Mouse (Mus musculus) frontal cortex, postnatal 36 days (tissue): Measurements from ENCODE around the gene Gba.
"Not testable (repeated sequence)": the region's sequence is repeated elsewhere in the genome, so short reads cannot be mapped to it uniquely, and the experiment has no call there.

Experiments
- DNase-seq, 2 experiments: peaks; one replicate each; pipeline ENCODE4 v3.0.0; 2022; ENCODE audit warnings: low spot score in 2 of 2

Gba gene

DNA sequence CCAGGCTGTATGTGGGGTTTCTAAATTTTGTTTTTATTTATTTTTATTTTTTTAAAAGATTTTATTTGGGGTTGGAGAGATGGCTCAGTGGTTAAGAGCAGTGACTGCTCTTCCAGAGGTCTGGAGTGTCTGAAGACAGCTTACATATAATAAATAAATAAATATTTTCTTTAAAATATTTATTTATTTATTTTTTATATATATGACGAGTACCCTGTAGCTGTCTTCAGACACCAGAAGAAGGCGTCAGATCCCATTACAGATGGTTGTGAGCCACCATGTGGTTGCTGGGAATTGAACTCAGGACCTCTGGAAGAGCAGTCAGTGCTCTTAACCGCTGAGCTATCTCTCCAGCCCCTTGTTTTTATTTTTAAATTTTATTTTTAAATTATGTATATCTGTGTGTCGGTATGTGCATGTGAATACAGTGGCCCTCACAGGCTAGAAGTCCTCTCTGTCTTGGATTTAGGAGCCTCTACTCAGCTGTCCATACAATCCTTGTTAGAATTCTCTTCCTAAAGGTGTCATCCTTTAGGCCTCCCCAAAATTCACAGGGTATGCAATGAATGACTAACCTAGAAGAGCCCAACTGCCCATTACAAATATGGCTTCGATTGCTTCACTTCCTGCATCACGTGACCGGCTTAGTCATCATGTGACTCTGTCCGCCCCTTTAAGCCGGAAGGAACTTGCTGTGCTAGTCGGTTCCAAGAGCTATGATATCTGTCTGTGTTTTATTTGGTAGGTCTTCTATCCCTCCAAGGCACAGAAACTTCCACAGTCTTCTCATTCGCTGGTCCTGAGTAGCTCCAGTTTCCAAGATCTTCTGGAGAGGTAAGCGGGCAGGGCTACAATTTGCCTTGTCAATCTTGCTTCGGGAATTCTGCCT, at the start of gene Gba:
TSS of gene Gba (plus strand) at position 676 of the 889 bp plus-strand sequence.
- DNase-seq = peak; percentile 84 to 92

DNA sequence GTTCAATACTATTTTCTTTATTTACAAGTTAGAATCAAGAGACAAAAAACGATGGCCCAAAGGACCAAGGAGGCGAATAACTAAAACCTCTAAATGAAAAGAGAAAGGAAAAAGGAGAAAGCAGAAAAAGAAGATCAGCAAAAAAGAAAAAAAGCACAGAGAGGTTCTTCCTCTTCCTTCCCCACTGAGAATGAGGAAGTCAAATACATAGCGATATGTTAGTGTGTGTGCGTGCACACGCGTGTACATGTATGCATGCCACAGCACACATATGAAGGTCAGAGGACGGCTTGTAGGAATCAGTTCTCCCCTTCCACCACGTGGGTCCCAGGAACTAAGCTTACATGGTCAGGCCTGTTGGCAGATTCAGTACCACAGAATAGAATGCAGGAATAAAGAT, 45.8 kb upstream of the Gba start:
- DNase-seq = no peak

DNA sequence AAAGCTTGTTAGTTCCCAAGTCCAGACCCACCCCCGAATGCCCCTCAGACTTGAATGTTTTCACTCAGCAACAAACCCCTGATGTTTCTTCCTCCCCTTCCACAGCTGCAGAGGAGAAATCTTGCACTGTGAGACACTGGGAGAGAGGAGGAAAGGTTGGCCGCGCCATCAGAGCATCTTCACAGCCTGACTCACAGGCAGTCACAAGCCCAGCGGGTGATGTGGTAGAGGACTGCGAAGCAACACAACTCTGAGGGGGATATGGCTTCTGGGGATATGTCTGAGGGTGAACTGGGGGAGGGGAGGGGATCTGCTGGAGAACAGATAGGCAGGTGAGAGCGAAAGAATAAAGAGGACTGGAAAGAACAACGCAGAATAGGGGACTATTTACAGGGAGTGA, 44.1 kb upstream of the Gba start:
- peak in 1 of 2 experiments; percentile 24 for DNase-seq

DNA sequence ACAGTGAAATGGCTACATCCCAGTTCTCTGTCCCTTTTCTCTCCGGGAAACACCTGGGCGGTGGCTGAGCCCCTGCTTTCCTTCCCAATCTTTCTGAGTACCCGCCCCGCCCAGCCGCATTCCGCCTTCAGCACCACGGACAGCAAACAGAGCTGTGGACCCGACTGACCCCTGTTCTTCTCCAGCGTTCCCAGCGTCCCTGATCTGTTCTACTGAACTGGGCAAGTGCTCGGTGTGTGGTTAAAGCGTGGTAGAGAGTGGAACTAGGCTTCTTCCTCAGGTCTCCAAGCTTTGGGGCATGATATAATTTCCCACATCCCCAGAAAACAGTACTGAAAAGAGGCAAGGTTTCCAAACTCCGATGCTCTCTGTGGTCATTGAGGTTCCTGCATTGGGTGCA, 43.5 kb upstream of the Gba start:
- DNase-seq = no peak

DNA sequence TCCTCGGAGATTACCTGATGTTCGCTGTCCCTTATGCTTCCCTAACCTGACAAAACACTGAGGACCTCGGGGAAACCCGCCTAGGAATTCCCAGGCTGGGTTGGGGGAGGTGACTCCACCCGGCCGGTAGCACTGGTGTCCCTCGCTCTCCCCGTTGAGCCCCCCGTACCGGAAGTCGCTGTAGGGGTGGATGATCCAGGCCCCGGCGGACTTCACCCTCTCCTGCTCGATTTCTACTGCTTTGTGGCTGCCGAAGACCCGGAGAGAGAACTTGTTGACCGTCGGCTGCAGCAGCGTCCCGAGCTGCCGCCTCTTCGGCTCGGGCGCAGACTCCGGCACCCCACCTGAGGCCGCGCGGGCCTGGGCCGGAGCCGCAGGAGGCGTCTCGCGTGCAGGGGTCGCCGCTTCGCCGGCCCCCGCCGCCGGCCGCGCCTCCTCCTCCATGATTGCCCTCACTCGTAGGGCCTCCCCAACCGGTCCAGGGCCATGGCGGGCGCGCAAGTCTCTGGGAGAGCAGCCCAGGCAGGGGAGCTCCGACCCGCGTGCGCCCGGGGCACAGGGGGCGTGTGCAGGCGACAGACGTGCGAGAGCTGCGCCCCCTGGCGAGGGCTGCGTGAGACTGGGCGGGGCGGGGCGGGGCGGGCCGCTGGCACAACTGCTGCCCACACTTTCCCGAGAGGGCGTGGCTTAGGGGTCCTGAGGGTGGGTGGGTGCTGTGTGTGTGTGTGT, 42.9 kb upstream of the Gba start, which contains the start of gene Hcn3:
TSS of gene Hcn3 (minus strand) at position 581 of the 729 bp plus-strand sequence.
- DNase-seq = peak in 1 of 2 experiments; percentile 39

DNA sequence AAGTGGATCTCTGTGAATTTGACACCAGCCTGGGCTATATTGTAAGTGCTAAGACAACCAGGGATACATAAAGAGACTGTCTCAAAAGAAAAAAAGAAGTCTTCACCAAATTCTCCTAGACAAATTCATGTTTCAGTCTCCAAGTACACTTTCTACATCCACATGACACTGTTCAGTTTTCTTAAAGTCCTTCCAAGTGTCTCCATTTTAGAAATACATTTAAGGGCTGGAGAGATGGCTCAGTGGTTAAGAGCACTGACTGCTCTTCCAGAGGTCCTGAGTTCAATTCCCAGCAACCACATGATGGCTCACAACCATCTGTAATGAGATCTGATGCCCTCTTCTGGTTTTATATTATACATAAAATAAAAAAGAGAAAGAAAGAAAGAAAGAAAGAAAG, 41.5 kb upstream of the Gba start:
- DNase-seq = not testable (repeated sequence)

DNA sequence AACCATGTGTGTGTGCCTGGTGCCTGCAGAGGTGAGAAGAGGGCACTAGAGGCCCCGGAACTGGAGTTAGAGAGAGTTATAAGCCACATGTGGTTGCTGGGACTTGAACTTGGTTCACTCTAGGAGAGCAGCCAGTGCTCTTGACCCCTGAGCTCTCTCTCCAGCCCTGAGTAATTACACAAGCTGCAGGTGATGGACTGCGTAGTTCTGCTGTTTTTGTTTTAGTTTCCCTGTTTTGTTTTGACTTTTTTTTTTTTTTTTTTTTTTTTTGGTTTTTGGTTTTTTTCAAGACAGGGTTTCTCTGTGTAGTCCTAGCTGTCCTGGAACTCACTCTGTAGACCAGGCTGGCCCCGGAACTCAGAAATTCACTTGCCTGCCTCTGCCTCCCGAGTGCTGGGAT, 40.9 kb upstream of the Gba start:
- DNase-seq = no peak

DNA sequence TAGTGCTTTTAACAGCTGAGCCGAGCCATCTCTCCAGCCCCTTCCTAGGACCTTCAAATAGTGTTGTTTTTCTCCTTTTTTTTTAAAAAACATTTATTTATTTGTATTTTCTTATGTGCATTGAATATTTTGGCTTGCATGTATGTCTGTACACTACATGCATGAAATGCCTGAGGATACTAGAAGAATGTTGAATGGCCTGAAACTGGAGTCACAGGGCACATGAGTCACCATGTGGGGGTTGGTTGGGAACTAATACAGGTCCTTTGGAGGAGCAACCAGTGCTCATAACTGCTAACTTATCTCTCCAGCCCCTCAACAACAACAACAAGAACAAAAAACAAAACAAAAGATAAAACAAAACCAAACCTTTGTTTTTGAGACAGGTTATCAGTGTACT, 39.6 kb upstream of the Gba start:
- no peak for DNase-seq

DNA sequence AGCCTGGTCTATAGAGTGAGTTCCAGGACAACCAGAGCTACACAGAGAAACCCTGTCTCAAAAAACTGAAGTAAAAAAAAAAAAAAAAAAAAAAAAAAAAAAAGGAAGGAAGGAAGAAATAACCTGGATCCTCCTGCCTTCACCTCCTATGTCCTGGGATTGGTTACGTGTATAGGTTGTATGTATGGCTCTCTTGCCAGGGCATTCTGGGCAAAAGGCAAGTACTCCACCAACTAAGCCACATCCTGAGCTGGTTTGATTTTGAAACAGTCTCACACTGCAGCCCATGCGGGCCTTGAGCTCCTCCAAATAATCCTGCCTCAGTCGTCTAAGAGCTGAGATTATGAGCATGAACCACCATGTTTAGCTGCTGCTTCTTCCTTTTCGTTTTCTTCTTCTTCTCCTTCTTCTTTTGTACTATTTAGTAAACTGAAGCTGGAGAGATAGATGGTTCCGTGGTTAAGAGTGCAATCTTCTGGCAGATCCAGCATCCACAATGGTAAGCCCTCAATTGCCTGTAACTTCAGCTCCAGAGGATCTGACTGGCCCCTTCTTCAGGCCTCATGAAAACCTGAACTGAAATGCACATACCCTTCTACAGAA, 39.0 kb upstream of the Gba start:
- DNase-seq = no peak

DNA sequence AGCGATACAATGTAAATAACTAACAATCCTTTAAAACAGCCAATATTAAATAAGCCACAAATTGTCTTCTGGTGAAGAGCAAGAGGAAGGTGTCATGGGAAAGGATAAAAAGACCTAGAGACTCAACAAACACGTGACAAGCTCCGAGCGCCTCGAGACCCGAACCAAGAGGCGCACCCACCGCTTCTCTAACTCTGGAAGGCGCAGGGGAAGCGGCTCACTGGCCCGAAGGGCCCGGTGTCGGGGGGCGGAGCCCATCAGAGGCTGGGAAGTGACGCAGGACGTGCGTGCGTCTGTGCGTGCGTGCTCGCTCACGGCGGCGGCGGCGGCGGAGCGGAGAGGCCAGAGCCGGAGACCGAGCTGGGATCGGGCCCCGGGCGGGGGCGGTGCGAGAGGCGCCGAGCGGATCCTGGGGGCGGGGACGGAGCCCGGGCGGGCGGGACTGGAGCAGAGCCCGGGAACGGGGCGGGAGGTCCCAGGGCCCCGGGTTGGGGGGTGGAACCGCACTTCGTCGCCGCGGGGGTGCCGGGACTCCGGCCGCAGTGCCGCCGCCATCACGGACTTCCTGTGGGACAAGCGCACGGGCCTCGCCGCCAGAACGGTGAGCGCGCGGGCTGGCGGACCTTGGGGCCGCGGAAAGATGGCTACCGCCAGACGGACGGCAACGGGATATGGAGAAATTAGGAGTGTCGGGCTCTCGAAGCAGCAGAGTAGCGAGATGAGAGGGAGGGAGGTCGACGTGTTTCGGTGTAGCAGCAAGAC, 38.0 kb upstream of the Gba start, which contains the start of gene Clk2:
TSS of gene Clk2 (plus strand) at position 290 of the 762 bp plus-strand sequence.
- DNase-seq = peak; percentile 93 to 94

DNA sequence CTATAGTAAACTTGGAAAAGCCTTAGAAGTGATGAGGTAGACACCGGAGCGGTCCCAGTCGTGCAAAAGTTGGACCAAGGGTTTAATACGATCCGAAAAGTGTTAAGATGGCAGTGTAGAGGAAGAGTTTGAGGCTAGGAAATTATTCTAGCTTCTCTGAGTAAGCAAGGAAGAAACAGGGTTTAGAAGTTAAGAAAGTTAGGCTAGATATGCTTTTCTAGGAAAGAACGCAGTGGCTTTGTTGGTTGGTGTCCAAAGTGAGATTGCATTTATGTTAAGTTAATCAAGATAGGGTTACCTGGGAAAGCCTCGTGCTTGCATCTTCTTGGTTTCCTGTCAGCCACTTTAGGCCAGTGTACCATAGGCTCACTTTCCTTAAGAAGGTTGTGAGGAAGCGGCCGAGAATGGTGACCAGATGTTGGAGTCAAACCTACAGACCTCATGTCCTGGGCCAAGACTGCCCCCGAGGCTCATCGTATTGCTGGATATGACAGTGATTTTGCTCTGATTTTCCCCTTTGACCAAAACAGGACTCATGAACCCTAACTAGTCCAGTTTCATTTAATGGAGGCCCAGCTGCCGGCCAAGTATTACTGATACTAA, 37.4 kb upstream of the Gba start:
- no peak for DNase-seq

DNA sequence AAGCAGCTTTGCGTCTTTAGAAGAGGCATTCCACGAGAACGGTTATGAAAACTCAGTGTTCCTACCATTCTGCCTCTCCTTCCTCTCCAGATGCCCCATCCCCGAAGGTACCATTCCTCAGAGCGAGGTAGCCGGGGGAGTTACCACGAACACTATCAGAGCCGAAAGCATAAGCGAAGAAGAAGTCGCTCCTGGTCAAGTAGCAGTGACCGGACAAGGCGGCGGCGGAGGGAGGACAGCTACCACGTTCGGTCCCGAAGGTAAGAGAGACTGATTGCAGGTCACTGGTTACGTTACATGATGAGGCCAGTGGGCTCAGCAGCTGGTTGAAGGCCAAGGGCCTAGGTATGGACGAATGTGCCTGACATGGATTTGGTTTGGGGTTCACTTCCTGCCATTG, 35.8 kb upstream of the Gba start:
- no peak for DNase-seq

DNA sequence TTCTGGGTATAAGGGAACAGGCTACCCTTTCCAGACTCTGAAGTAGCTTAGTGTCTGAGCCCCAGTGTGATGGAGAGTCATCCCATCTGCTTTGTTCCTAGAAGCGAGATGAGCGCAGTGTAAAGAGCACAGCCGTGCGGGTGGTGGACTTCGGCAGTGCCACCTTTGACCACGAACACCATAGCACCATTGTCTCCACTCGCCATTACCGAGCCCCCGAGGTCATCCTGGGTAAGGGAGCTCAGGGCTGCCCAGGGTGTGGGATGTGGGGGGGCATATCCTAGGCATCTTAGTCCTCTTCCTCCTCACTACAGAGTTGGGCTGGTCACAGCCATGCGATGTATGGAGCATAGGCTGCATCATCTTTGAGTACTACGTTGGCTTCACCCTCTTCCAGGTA, 27.9 kb upstream of the Gba start:
- DNase-seq = no peak

DNA sequence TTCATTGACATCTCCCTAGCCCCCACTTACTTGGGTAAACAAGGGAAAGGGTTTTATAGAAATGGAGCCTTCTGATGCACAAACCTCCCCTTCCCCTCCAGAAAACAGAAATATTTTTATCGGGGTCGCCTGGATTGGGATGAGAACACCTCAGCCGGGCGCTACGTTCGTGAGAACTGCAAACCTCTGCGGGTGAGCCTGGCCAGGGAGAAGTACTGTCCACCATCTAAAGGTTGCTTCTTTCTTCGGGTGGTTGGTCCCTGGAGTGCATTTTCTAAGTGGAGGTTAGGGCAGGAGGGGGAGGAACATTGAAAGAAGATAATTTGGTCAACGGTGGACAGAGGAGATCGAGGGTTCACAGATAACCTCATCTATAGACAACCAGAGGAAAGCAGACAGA, 27.2 kb upstream of the Gba start:
- no peak for DNase-seq

DNA sequence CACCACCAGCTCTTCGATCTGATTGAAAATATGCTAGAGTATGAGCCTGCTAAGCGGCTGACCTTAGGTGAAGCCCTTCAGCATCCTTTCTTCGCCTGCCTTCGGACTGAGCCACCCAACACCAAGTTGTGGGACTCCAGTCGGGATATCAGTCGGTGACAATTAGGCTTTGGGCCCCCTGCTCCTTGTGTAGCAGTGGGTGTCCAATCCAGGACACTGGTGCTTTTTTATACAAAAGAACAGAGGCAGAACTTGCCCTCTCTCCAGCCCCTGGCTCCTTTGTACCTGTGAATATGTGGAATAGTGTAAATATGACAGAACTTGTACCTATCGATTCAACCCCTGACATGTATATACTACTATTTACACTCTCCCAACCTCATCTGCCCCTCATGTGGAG, 26.3 kb upstream of the Gba start:
- no peak for DNase-seq

DNA sequence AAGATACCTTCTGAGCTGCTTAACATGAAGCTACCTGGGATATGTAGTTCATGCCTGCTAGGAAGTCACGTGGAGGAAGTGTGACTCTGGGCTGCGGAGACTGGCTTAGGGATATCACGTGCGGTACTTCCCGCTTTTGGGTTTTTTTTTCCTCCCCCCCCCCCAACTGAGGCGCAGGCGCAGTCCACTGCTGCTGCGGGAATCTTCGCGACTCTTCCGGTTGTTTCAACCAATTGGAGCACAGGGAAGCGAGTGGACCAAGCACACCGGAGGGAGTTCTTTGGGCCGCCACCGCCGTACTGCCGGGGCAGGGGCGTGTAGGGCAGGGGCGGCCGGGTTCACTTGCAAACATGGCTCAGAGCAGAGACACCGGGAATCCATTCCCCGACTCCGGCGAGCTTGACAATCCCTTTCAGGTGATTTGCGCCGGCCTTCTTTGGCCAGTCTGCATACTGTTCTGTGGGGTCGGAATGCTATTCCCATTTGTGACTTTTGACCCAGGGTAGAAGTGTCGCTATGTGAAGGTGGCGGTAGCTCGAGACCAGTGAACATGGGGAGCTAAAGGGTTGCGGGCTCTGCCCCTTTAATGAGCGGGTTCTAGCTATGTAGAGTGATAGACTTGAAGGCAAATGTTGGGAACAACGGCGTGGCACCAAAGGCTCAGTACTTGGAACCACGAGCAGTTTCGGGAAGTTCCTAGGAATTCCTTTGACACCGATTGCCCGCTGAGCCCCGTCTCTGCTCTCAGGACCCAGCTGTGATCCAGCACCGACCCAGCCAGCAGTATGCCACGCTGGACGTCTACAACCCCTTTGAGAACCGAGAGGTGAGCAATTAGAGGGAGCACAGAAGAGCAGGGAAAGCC, 25.3 kb upstream of the Gba start, which contains the start of gene Scamp3:
TSS of gene Scamp3 (plus strand) at position 232 of the 865 bp plus-strand sequence.
- DNase-seq = peak; percentile 84 to 91

DNA sequence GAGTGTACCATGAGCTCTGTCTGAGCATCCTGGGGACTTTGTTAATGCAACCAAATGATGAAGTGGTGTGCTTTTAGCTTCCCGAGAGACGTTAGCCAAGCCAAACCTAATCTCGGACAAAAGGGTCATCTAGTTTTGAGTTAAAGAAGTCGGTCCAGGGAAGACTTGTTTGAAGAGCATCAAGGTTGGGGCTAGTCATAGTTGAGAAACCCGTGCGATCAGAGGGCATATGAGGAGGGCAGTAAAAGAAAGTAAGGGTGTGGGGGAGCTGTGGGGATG, 24.7 kb upstream of the Gba start:
- no peak for DNase-seq

DNA sequence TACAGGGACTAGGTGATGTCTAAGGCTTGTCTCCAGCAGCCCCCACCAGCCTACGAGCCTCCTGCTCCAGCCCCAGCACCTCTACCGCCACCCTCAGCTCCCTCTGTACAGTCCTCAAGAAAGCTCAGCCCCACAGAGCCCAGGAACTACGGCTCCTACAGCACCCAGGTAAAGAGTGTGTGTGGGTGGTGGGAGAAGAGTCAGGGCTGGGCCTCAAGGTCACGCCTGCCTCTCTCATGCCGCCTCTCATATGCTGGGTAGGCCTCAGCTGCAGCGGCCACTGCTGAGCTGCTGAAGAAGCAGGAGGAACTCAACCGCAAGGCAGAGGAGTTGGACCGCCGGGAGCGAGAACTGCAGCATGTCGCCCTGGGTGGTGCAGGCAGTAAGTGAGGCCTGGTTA, 23.7 kb upstream of the Gba start:
- no peak for DNase-seq

DNA sequence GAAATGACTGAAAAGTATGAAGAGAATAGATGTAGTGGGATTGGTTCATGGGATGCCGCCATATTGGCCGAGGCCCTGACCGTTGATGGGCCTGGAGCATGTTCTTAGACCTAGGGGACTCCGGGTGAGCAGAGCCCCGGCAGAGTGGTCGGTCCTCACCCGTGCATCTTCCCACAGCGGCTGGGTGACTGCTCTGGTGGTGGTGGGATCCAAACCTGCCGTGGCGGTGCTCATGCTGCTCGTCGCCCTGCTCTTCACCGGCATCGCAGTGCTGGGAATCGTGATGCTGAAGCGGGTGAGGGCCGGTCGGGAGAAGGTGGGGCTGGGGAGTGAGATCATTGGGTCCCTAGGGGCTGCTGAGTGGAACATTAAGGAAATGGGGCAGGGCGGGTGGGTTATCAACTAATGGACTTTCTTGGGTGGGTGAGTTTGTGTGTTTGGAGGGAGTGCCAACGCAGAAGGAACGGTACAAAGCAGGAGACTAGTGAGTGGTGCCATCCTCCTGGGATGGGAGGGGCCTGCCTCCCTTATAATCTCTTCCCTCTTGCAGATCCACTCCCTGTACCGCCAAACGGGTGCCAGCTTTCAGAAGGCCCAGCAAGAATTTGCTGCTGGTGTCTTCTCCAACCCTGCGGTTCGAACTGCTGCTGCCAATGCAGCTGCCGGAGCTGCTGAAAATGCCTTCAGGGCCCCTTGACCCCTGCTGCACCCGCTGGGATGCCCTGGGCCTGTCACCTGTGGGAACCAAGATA, 20.8 kb upstream of the Gba start:
- no peak for DNase-seq
